Mouse (Mus musculus): ENCODE results near the gene Slc25a21.

Slc25a21 gene

GRCm38 (mm10) chr12:56890891-56891726 lies 306.2 kb downstream of the Slc25a21 start:
- no peak for DNase-seq (ENCODE audit: low spot score in 2 of 2)

GRCm38 (mm10) chr12:56877796-56878195 lies 319.5 kb downstream of the Slc25a21 start:
- DNase-seq (ENCODE audit: low spot score in 2 of 2) = no peak

- DNase-seq (ENCODE audit: low spot score in 2 of 2) = no peak
Measured at GRCm38 (mm10) chr12:56876549-56876948, 320.7 kb downstream of the Slc25a21 start.

GRCm38 (mm10) chr12:56873204-56873603 lies 324.1 kb downstream of the Slc25a21 start:
- no peak for DNase-seq (ENCODE audit: low spot score in 2 of 2)

DNA sequence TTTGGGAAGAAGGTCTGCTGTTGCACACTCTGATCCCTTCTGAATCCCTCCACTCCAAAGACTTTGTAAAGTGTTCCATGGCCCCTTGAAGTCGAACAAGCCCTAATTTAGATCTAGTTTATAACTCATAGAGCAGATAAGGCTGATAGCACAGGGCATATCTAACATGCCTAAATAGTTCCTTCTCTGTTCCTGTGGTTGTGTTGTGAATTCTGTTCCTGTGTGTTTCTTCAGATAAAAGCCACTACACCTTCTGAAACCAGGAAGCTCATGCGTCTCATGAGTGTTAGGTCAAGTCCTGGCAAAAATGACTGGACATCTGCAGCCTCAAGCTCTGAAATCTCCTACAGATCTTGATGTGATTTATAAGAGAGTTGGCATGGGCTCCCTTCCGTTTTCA lies 326.7 kb downstream of the Slc25a21 start:
- DNase-seq (ENCODE audit: low spot score in 2 of 2) = no peak

DNA sequence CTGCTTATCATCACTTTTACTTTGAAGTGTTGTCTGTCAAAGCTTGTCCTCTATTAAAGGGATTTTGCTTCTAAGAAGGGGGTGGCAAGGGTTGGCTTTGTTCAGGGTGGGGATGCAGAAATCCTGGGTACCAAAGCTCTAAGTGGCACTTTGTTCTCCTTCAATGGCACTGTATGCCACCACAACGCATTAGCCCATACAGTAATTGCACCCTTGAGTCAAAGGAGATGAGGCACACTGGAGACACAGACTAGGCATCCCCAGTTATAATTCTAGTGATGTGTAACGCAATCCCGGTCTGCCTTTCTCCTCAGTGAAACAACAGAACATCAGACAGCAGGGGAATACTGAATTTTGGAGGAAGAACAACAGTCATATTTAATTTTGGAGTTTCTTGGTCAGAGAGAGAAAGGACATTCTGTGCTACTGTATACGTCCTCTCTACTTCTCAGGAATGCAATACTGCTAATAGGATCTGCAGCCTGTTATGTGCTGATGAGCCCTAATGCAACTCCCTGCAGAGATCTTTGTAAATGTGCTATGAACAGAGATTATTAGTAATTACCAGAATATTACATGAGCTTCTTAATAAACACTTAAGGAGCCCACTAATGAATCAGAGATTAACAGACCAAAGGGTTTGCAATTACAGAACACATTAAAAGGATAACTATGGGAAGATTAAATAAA lies 333.3 kb downstream of the Slc25a21 start:
- no peak for DNase-seq (ENCODE audit: low spot score in 2 of 2)

GRCm38 (mm10) chr12:56852679-56853078 lies 344.6 kb downstream of the Slc25a21 start:
- no peak for DNase-seq (ENCODE audit: low spot score in 2 of 2)

DNA sequence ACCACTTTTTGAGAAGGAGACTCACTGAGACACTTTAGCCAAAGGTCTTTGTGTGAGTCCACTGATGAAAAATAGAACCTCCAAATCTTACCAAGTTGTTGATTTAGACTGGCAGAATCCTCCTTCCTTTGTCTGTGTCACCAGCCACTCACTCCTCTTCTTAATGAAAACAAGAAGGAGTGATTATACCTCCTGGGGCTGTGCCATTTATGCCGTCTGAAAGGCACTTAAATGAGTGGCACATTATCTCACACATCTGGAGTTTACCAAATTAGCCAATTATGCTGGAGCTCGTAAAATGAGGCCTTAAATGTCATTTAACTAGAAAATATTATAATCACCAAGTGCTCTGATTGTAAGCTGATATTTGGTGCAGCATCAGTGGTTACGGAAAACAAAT lies 345.8 kb downstream of the Slc25a21 start:
- no peak for DNase-seq (ENCODE audit: low spot score in 2 of 2)

DNA sequence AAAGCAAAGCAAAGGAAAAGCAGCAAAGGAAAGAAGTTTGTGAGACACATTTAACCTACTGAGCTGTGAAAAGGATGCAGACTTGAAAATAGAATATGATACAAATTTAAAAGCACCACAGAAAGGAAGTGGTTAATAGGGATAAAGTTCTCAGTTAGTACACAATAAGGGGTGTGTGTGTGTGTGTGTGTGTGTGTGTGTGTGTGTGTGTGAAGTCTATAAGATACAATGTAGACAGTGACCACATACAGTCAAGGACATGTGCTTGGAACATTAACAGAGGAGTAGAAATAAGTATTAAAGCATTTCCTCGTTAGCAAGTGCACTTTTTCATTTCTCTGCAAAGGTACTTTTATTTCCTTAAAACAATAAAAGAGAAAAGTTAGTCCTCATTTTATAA lies 367.3 kb downstream of the Slc25a21 start:
- DNase-seq (ENCODE audit: low spot score in 2 of 2) = no peak

DNA sequence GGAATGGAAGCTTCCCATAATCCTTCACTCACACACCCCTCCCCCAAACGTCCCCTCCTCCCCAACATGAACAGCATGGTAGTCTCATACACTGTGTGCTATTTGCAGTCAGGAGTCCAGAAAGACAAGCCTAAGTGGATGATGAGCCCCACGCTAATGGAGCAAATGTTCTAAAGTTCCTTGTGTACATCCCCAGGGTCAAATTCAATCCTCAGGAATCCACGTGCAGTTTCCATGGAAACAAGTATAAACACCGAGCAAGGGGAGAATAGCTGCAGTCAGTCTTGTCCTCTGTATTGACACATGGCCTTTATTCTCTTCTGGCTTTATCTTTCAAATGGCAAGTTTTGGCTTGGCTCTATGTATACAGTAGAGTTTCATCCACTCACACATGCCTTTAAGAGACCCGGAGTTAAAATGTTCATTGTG lies 367.8 kb downstream of the Slc25a21 start:
- DNase-seq (ENCODE audit: low spot score in 2 of 2) = no peak

- DNase-seq (ENCODE audit: low spot score in 2 of 2) = no peak
Measured at GRCm38 (mm10) chr12:56827808-56828384, 369.4 kb downstream of the Slc25a21 start.

- DNase-seq (ENCODE audit: low spot score in 2 of 2) = no peak
Measured at GRCm38 (mm10) chr12:56824688-56825087, 372.6 kb downstream of the Slc25a21 start.

DNA sequence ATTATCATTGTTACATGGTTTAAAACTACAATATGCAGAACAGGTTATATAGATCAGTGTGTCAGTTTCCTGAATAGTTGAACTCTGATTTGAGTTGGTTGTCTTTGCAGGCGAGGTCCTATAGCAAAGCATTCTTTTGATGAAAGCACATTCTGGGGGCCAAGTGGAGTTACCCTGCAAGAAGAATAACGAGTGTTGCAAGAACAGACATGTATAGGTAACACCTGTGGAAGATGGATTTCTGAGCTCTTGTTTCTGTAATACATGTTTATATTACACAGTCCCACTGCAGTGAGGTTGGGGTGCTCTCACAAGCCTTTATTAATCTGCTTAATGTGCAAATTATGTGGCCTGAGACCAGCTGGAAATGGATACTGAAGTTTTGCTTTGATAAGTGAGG lies 375.1 kb downstream of the Slc25a21 start:
- no peak for DNase-seq (ENCODE audit: low spot score in 2 of 2)

DNA sequence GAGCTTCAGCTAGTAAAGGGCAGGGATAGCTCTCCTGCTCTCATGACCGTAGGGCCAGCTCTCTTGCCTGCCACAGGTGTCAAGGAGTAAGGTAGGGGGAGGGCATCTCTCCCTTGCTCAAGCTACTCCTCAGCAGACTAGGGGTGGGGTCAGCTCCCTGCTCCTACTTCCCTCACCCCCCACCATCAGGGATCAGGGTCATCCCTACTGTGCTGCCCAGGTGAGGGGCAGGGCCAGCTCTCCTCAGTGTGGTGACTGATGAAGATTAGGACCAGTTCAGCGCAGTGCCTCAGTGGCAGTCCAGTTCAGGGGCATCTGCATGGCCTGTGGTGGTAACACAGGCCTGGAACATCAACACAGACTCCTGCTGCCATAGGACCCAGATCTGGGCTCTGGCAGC lies 376.7 kb downstream of the Slc25a21 start:
- no peak for DNase-seq (ENCODE audit: low spot score in 2 of 2)

DNA sequence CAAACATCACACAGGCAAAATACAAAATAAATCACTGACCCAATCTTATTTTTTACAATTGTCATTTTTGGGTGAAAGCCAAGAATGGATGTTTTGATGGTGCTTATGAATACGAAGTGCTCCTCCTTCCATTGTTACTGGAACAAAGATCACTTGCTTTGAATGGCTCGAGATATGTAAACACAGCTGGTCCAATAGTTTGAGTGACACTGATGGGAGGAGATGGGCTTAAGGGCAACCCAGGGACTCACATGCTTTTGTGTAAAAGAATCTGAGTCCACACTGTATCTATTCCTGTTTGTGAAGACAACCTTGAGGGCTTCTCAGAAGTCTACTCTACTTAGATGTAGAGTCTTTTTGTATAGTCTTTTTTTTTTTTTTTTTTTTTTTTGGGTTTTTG lies 389.8 kb downstream of the Slc25a21 start:
- no peak for DNase-seq (ENCODE audit: low spot score in 2 of 2)

GRCm38 (mm10) chr12:56807078-56807477 lies 390.2 kb downstream of the Slc25a21 start:
- no peak for DNase-seq (ENCODE audit: low spot score in 2 of 2)

- DNase-seq (ENCODE audit: low spot score in 2 of 2) = no peak
Measured at GRCm38 (mm10) chr12:56804487-56804886, 392.8 kb downstream of the Slc25a21 start.

GRCm38 (mm10) chr12:56798641-56799415 lies 398.4 kb downstream of the Slc25a21 start:
- DNase-seq (ENCODE audit: low spot score in 2 of 2) = no peak

- no peak for DNase-seq (ENCODE audit: low spot score in 2 of 2)
Measured at GRCm38 (mm10) chr12:56789236-56789635, 408.0 kb downstream of the Slc25a21 start.

DNA sequence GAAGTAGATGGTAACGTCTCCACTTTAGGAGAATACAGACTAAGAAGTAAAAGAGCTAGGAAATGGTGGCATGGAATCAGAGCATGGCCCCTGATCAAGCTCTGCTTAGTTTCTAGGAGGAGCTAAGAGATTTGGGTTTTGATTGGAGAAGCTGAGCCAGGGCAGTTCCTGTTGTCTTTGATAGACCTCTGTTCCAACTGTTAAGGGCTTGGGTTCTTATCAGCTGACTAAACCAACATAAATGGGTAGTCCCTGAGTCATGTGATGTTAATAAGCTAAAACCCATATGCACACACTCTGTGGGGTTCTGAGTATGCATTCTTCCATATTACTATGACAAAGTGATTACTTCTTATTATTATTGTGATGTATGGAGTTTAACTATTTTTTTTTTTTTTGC lies 412.0 kb downstream of the Slc25a21 start:
- no peak for DNase-seq (ENCODE audit: low spot score in 2 of 2)

- no peak for DNase-seq (ENCODE audit: low spot score in 2 of 2)
Measured at GRCm38 (mm10) chr12:56781196-56781595, 416.1 kb downstream of the Slc25a21 start.

DNA sequence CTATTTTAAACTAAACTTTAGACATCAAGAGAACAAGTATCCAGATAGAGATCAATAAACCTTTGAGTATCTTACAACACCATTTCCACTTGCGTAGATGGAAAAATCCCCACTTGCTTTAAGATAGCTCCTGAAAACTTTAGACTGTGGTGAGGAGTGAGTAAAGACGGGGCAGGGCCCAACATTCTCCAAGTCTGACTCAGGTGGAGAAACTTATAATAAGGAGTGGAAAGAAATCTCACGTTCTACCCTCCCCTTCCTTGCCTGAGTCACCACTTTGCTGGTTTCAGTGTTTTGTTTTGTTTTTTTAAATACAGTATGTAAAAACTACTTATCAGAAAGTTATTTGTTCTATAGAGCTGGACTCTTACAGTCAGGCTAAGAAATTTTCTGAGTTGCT lies 417.7 kb downstream of the Slc25a21 start:
- no peak for DNase-seq (ENCODE audit: low spot score in 2 of 2)
